Mouse (Mus musculus) neural tube, embryonic 15.5 days (tissue): Measurements from ENCODE around the gene Etv1. TPM values are rescaled to one million over a fixed set of nuclear protein-coding genes. Genes with fewer than 3 reads are reported as not detected.

Experiments used
- ATAC-seq: fragments of 200-750 bp; cut with Nextera tagmentation; 2 replicates; pipeline ENCODE4 v1.8.0; 2017; ENCODE audit warnings: mild to moderate bottlenecking, moderate TSS enrichment, moderate library complexity; ENCODE audit not compliant: low FRiP score
- H3K27ac ChIP-seq: fragments of 300-500 bp; sonication (generic); replicated peaks from 2 replicates; pipeline ENCODE4 v1.5.1; 2015; ENCODE audit warnings: mild to moderate bottlenecking, inconsistent platforms
- H3K27me3 ChIP-seq: fragments of 300-500 bp; sonication (generic); replicated peaks from 2 replicates; pipeline ENCODE4 v1.6.1; 2015; ENCODE audit warnings: inconsistent platforms
- H3K36me3 ChIP-seq: fragments of 300-500 bp; sonication (generic); 2 replicates; pipeline ENCODE4 v1.6.1; 2015; ENCODE audit warnings: inconsistent platforms
- H3K4me1 ChIP-seq: fragments of 300-500 bp; sonication (generic); 2 replicates; pipeline ENCODE4 v1.6.1; 2015; ENCODE audit warnings: inconsistent platforms
- H3K4me2 ChIP-seq: fragments of 300-500 bp; sonication (generic); 2 replicates; pipeline ENCODE4 v1.6.1; 2015; ENCODE audit warnings: inconsistent platforms, mild to moderate bottlenecking, moderate library complexity
- H3K4me3 ChIP-seq: fragments of 300-500 bp; sonication (generic); replicated peaks from 2 replicates; pipeline ENCODE4 v1.5.1; 2015; ENCODE audit warnings: mild to moderate bottlenecking, inconsistent platforms
- H3K9ac ChIP-seq: fragments of 300-500 bp; sonication (generic); replicated peaks from 2 replicates; pipeline ENCODE4 v1.6.1; 2015; ENCODE audit warnings: mild to moderate bottlenecking, inconsistent platforms
- H3K9me3 ChIP-seq: fragments of 300-500 bp; sonication (generic); replicated peaks from 2 replicates; pipeline ENCODE4 v1.6.1; 2016; ENCODE audit warnings: inconsistent platforms
- WGBS: fragments of 180-500 bp; shearing (Covaris S2); methylation state at CpG from one replicate; pipeline ENCODE4 v1.1.7; 2015; ENCODE audit warnings: mixed read lengths; 5-methylcytosine and 5-hydroxymethylcytosine counted together
- polyA plus RNA-seq: library from polyadenylated mRNA; unstranded; fragments of >200 nt; fragmentation: Nextera tagmentation; extraction: Ambion mirVana; gene quantifications from 2 replicates; pipeline ENCODE4 v1.2.1, GENCODE M21; 2015

Gene Etv1
- polyA plus RNA-seq, 1 experiment from 2014 or later, result 22.7 TPM

- no peak for ATAC-seq
- no peaks in the 10 kb centered on the region for H3K9me3 ChIP-seq
- H3K36me3 ChIP-seq, result no peaks in the 10 kb centered on the region
- 9% methylated on average over 1 of the region's 1 CpGs for WGBS
- 0 out of 2 replicates have a peak overlapping the region, but pooled peaks have one; percentile 11 for H3K4me2 ChIP-seq
- H3K27ac ChIP-seq, result no peak overlapping the region
- peaks cover 17% of the 10 kb centered on the region for H3K4me1 ChIP-seq
- H3K9ac ChIP-seq, result no peak overlapping the region
- H3K4me3 ChIP-seq, result no peak overlapping the region
- no peaks in the 10 kb centered on the region for H3K27me3 ChIP-seq
These were observed 5.0 kb downstream of the Etv1 start for GRCm38 (mm10) chr12:38784221-38784620.

- Histone ChIP-seq H3K36me3 (no peaks in the 10 kb centered on the region), H3K4me1 (0 out of 2 replicates have a peak, but pooled peaks cover 5% of the 10 kb centered on the region), H3K27me3 (no peaks in the 10 kb centered on the region), H3K27ac (no peak overlapping the region), H3K9ac (no peak overlapping the region), H3K9me3 (no peaks in the 10 kb centered on the region), H3K4me2 (no peak overlapping the region), H3K4me3 (no peak overlapping the region)
- ATAC-seq, result no peak
- 91% methylated on average over 4 of the region's 4 CpGs for WGBS
These were observed 7.4 kb downstream of the Etv1 start for GRCm38 (mm10) chr12:38786571-38786970.

GRCm38 (mm10) chr12:38787704-38788103 lies 8.5 kb downstream of the Etv1 start:
- WGBS, result 75% methylated on average over 3 of the region's 3 CpGs
- ATAC-seq, result no peak

GRCm38 (mm10) chr12:38788621-38789020 lies 9.4 kb downstream of the Etv1 start:
- Histone ChIP-seq H3K27me3 (no peaks in the 10 kb centered on the region), H3K4me3 (no peak overlapping the region), H3K36me3 (no peaks in the 10 kb centered on the region), H3K27ac (no peak overlapping the region), H3K9me3 (no peaks in the 10 kb centered on the region), H3K4me2 (peak overlapping the region; percentile 26; the same call in 1 of the 2 replicates), H3K4me1 (0 out of 2 replicates have a peak, but pooled peaks cover 4% of the 10 kb centered on the region), H3K9ac (no peak overlapping the region)
- no peak for ATAC-seq
- WGBS, result 54% methylated on average over 6 of the region's 6 CpGs

More at GRCm38 (mm10) chr12:38787704-38788103, 8.5 kb downstream of the Etv1 start:
- H3K27ac ChIP-seq, result no peak overlapping the region
- no peaks in the 10 kb centered on the region for H3K27me3 ChIP-seq
- 0 out of 2 replicates have a peak, but pooled peaks cover 5% of the 10 kb centered on the region for H3K4me1 ChIP-seq
- H3K4me3 ChIP-seq, result no peak overlapping the region
- no peak overlapping the region for H3K4me2 ChIP-seq
- H3K9ac ChIP-seq, result no peak overlapping the region
- H3K9me3 ChIP-seq, result no peaks in the 10 kb centered on the region
- H3K36me3 ChIP-seq, result no peaks in the 10 kb centered on the region

GRCm38 (mm10) chr12:38789789-38790355 lies 10.7 kb downstream of the Etv1 start:
- 96% methylated on average over 10 of the region's 10 CpGs for WGBS
- no peak overlapping the region for H3K4me3 ChIP-seq
- 0 out of 2 replicates have a peak, but pooled peaks cover 3% of the 10 kb centered on the region for H3K4me1 ChIP-seq
- H3K36me3 ChIP-seq, result no peaks in the 10 kb centered on the region
- H3K27me3 ChIP-seq, result no peaks in the 10 kb centered on the region
- no peaks in the 10 kb centered on the region for H3K9me3 ChIP-seq
- no peak overlapping the region for H3K27ac ChIP-seq
- H3K4me2 ChIP-seq, result no peak overlapping the region
- ATAC-seq, result no peak
- no peak overlapping the region for H3K9ac ChIP-seq

GRCm38 (mm10) chr12:38793076-38793475 lies 13.9 kb downstream of the Etv1 start:
- H3K36me3 ChIP-seq, result no peaks in the 10 kb centered on the region

GRCm38 (mm10) chr12:38793697-38794096 lies 14.5 kb downstream of the Etv1 start:
- WGBS, result 41% methylated on average over 2 of the region's 2 CpGs
- Histone ChIP-seq H3K4me2 (no peak overlapping the region), H3K27me3 (no peaks in the 10 kb centered on the region), H3K9ac (no peak overlapping the region), H3K4me1 (0 out of 2 replicates have a peak, but pooled peaks cover 3% of the 10 kb centered on the region), H3K4me3 (no peak overlapping the region), H3K27ac (no peak overlapping the region), H3K36me3 (no peaks in the 10 kb centered on the region), H3K9me3 (no peaks in the 10 kb centered on the region)
- no peak for ATAC-seq

More at GRCm38 (mm10) chr12:38793076-38793475, 13.9 kb downstream of the Etv1 start:
- Histone ChIP-seq H3K4me1 (0 out of 2 replicates have a peak, but pooled peaks cover 3% of the 10 kb centered on the region), H3K27me3 (no peaks in the 10 kb centered on the region), H3K4me3 (no peak overlapping the region), H3K4me2 (no peak overlapping the region), H3K9me3 (no peaks in the 10 kb centered on the region), H3K9ac (no peak overlapping the region), H3K27ac (no peak overlapping the region)
- WGBS, result 83% methylated on average over 4 of the region's 4 CpGs
- ATAC-seq, result no peak

- H3K9me3 ChIP-seq, result no peaks in the 10 kb centered on the region
- H3K36me3 ChIP-seq, result no peaks in the 10 kb centered on the region
- H3K27me3 ChIP-seq, result no peaks in the 10 kb centered on the region
- H3K27ac ChIP-seq, result no peak overlapping the region
- H3K4me1 ChIP-seq, result no peaks in the 10 kb centered on the region
- WGBS, result 57% methylated on average over 5 of the region's 5 CpGs
- no peak overlapping the region for H3K9ac ChIP-seq
- ATAC-seq, result no peak
- H3K4me3 ChIP-seq, result no peak overlapping the region
- H3K4me2 ChIP-seq, result no peak overlapping the region
These were observed 27.9 kb downstream of the Etv1 start for GRCm38 (mm10) chr12:38807031-38807430.

- no peaks in the 10 kb centered on the region for H3K27me3 ChIP-seq
- no peaks in the 10 kb centered on the region for H3K36me3 ChIP-seq
- no peak overlapping the region for H3K27ac ChIP-seq
- 71% methylated on average over 6 of the region's 6 CpGs for WGBS
- H3K9me3 ChIP-seq, result no peaks in the 10 kb centered on the region
- no peak for ATAC-seq
- no peak overlapping the region for H3K4me2 ChIP-seq
- no peak overlapping the region for H3K9ac ChIP-seq
- no peak overlapping the region for H3K4me3 ChIP-seq
- no peaks in the 10 kb centered on the region for H3K4me1 ChIP-seq
These were observed 33.2 kb downstream of the Etv1 start for GRCm38 (mm10) chr12:38812392-38812791.

- no peak overlapping the region for H3K27ac ChIP-seq
- no peaks in the 10 kb centered on the region for H3K9me3 ChIP-seq
- no peaks in the 10 kb centered on the region for H3K27me3 ChIP-seq
- H3K9ac ChIP-seq, result no peak overlapping the region
- no peaks in the 10 kb centered on the region for H3K4me1 ChIP-seq
- no peak overlapping the region for H3K4me2 ChIP-seq
- H3K36me3 ChIP-seq, result no peaks in the 10 kb centered on the region
- ATAC-seq, result no peak
- WGBS, result 84% methylated on average over 6 of the region's 6 CpGs
- H3K4me3 ChIP-seq, result no peak overlapping the region
These were observed 35.0 kb downstream of the Etv1 start for GRCm38 (mm10) chr12:38814010-38814786.

- ATAC-seq, result no peak
- H3K9me3 ChIP-seq, result no peaks in the 10 kb centered on the region
These were observed 37.1 kb downstream of the Etv1 start for GRCm38 (mm10) chr12:38816235-38816634.

GRCm38 (mm10) chr12:38818320-38818719 lies 39.1 kb downstream of the Etv1 start:
- H3K9ac ChIP-seq, result no peak overlapping the region
- WGBS, result 94% methylated on average over 2 of the region's 2 CpGs

More at GRCm38 (mm10) chr12:38816235-38816634, 37.1 kb downstream of the Etv1 start:
- H3K36me3 ChIP-seq, result no peaks in the 10 kb centered on the region
- WGBS, result 41% methylated on average over 3 of the region's 3 CpGs
- H3K9ac ChIP-seq, result no peak overlapping the region
- H3K4me1 ChIP-seq, result no peaks in the 10 kb centered on the region
- no peaks in the 10 kb centered on the region for H3K27me3 ChIP-seq
- no peak overlapping the region for H3K27ac ChIP-seq
- no peak overlapping the region for H3K4me2 ChIP-seq
- no peak overlapping the region for H3K4me3 ChIP-seq

More at GRCm38 (mm10) chr12:38818320-38818719, 39.1 kb downstream of the Etv1 start:
- no peak for ATAC-seq
- no peaks in the 10 kb centered on the region for H3K36me3 ChIP-seq
- no peaks in the 10 kb centered on the region for H3K4me1 ChIP-seq
- H3K4me3 ChIP-seq, result no peak overlapping the region
- no peaks in the 10 kb centered on the region for H3K27me3 ChIP-seq
- H3K4me2 ChIP-seq, result no peak overlapping the region
- H3K9me3 ChIP-seq, result no peaks in the 10 kb centered on the region
- no peak overlapping the region for H3K27ac ChIP-seq
